Mouse (Mus musculus) heart, adult 8-10 months (tissue): ENCODE data around the gene Mcpt2. TPM values are rescaled to one million over a fixed set of nuclear protein-coding genes. Genes with fewer than 3 reads are reported as not detected.
"Not testable (repeated sequence)": the region's sequence is repeated elsewhere in the genome, so short reads cannot be mapped to it uniquely, and the experiment has no call there.

Experiments used
- DNase-seq: peaks from one replicate; pipeline ENCODE4 v3.0.0; 2022; ENCODE audit warnings: low spot score
- microRNA-seq: library from miRNA; unstranded; fragments of <30 nt; microRNA quantifications from one replicate; pipeline ENCODE4 v1.2.0, GENCODE M21; 2022
- total RNA-seq, 4 experiments: library from RNA; stranded (reverse); gene quantifications; 2 replicates each; pipeline ENCODE4 v1.2.4; 2022

Gene Mcpt2
- not detected for total RNA-seq

GRCm38 (mm10) chr14:56041792-56042191 is at the start of gene Mcpt2:
Gene Mcpt2 (plus strand): TSS chr14:56042041.
- not testable (repeated sequence) for DNase-seq

GRCm38 (mm10) chr14:56013147-56013546 is 28.7 kb upstream of the Mcpt2 start:
- no peak for DNase-seq

GRCm38 (mm10) chr14:56013924-56014323 is 27.9 kb upstream of the Mcpt2 start:
- no peak for DNase-seq

- DNase-seq: not testable (repeated sequence)
These were observed 24.2 kb upstream of the Mcpt2 start, which contains the start of gene Mcpt1 for GRCm38 (mm10) chr14:56017671-56018070. Gene Mcpt1 (plus strand): TSS chr14:56017971.

DNA sequence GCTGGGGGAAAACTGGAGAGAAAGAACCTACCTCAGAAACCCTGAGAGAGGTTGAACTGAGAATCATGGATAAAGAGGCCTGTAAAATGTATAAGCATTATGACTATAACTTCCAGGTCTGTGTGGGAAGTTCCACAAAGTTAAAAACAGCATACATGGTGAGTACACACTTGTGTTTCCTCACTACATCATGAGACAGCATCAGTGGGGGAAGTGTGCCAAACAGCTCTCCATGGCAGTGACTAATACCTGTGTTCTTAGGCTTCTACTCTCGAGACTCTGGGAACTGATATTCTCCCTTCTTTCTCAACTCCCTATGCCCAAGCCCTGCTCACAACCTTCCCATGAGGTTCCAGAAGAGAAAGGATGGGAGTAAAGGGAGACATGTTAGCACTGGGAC is 22.4 kb upstream of the Mcpt2 start:
- DNase-seq: no peak

DNA sequence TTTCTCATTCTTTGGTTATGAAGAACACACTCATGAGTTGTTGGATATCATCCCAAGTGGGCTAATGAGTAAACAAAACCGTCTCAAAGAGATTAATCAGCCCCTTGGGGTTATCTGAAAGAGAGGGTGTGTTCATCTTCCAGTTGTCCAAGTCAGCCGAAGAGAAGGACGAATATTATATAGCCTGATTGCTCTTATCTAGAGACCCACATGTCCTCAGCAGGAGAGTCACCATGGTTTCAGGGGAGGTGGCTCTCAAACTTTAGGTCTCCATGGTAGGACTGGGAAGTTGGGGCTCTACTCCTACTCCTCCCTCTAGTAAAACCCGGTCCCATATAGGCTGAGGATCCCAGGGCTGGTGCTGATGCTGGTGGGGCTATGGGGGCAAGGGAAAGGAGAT is 20.5 kb upstream of the Mcpt2 start:
- DNase-seq: not testable (repeated sequence)

GRCm38 (mm10) chr14:56030395-56030794 is 11.4 kb upstream of the Mcpt2 start, which contains the start of gene Mcpt9:
Gene Mcpt9 (minus strand): TSS chr14:56030495.
- DNase-seq: not testable (repeated sequence)

- DNase-seq: no peak
These were observed 7.4 kb upstream of the Mcpt2 start for GRCm38 (mm10) chr14:56034433-56034832.

GRCm38 (mm10) chr14:56055408-56055807 is 13.6 kb downstream of the Mcpt2 start:
- no peak for DNase-seq

GRCm38 (mm10) chr14:56057722-56058121 is 15.9 kb downstream of the Mcpt2 start:
- DNase-seq: no peak

DNA sequence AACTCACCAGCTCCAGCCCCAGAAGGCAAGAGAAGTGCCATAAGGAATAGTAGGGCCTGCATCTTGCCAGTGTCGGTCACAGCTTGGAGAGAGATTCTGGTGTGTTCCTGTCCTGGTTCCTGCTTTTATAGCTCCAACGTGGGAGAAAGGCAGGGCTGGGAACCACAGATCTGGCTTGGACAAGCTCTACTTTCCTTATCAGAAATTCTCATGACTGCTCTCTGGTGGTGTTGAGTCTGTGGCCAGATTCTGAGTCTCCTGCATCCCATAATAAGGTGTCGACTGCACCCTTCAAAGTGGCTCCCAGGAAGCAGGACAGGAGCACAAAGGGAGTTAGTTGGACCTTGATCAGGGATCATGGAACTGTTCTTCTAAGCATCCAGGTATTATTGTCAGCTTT is 20.4 kb downstream of the Mcpt2 start, which contains the start of gene Mcpt4:
Mcpt4 (minus strand) TSS at position 101 of the 400 bp plus-strand sequence.
- DNase-seq: not testable (repeated sequence)

DNA sequence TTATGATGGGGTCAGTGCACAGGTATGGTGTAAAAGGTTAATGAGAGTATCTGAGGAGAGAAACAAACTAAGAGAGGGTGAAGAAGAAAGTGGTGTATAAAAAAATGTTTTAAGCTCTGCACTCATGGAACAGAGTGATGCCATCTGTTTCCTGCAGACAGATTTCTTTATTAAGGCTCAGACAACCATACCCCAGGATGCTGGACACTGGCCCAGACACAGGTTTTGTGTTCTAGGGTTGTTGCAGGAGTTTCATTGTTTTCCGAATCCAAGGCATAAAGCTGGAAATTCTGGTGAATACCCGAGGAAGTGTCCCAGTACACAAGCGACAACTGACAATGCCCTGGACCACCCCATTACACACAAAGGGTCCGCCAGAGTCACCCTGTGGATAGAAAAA is 40.2 kb downstream of the Mcpt2 start:
- DNase-seq: no peak

DNA sequence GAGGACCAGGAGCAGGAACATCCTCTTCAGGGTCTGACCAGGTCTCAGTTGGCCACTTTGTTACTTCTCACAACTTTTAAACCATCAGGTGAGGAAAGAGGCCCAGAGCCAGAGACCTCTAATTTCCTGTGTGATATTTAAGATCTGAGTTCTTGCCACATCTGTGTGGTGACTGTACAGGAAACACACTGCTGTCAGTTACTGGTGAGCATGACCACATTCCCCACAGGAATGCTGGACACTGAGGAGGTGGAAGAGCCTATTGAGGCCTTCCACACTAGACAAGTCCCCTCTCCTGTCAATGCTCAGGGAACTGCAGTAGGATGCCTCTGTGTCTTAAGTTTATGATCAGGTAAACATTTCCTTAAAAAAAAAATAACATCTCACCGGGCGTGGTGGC is 43.3 kb downstream of the Mcpt2 start, which contains the start of gene Mcpt8:
Mcpt8 (minus strand) TSS at position 107 of the 400 bp plus-strand sequence.
- DNase-seq: no peak

- DNase-seq: no peak
These were observed 44.9 kb downstream of the Mcpt2 start for GRCm38 (mm10) chr14:56086711-56087110.

- no peak for DNase-seq
These were observed 51.5 kb downstream of the Mcpt2 start for GRCm38 (mm10) chr14:56093353-56093752.

Small RNA genes within 50 kb of the gene (microRNA-seq; reads per million reads assigned to microRNA genes)
- not detected for gene Mir6949

Other genes with a start within 250 kb of the Mcpt2 start
- gene Nfatc4, start 218.9 kb upstream of the Mcpt2 start, total RNA-seq: 1 to 10 TPM; 3.3 to 4.2 (median 3.7) TPM
- 10 to 100 TPM in 1 of 4 experiments, 1 to 10 TPM in 3; 4.4 to 11.5 (median 6.2) TPM for gene Nynrin, start 188.0 kb upstream of the Mcpt2 start, total RNA-seq
- under 1 TPM in 1 of 4 experiments, not detected in 3; 0.06 TPM for gene Cbln3, start 157.6 kb upstream of the Mcpt2 start, total RNA-seq
- gene Khnyn, start 157.1 kb upstream of the Mcpt2 start, total RNA-seq: 10 to 100 TPM in 2 of 4 experiments, 1 to 10 TPM in 2; 8.1 to 11.7 (median 10.3) TPM
- gene Sdr39u1, start 141.7 kb upstream of the Mcpt2 start, total RNA-seq: 100 to 1,000 TPM; 120 to 148 (median 130) TPM
- gene Cma1, start 97.4 kb upstream of the Mcpt2 start, total RNA-seq: 1 to 10 TPM in 2 of 4 experiments, under 1 TPM in 2; 0.57 to 1.2 (median 0.99) TPM
- not detected for gene Cma2, start 91.1 kb upstream of the Mcpt2 start, total RNA-seq
- gene Mcpt1, start 24.1 kb upstream of the Mcpt2 start, total RNA-seq: not detected
- not detected for gene Mcpt9, start 11.5 kb upstream of the Mcpt2 start, total RNA-seq
- 1 to 10 TPM in 2 of 4 experiments, under 1 TPM in 2; 0.65 to 1.8 (median 1.1) TPM for gene Mcpt4, start 20.3 kb downstream of the Mcpt2 start, total RNA-seq
- gene Mcpt8, start 43.2 kb downstream of the Mcpt2 start, total RNA-seq: not detected
- not detected for gene Ctsg, start 60.5 kb downstream of the Mcpt2 start, total RNA-seq
- gene Gzme, start 78.6 kb downstream of the Mcpt2 start, total RNA-seq: not detected
- gene Gzmd, start 90.6 kb downstream of the Mcpt2 start, total RNA-seq: not detected
- not detected for gene Gzmg, start 117.5 kb downstream of the Mcpt2 start, total RNA-seq
- gene Gzmn, start 132.6 kb downstream of the Mcpt2 start, total RNA-seq: not detected
- gene Gzmf, start 169.4 kb downstream of the Mcpt2 start, total RNA-seq: not detected
- not detected for gene Gzmc, start 192.6 kb downstream of the Mcpt2 start, total RNA-seq
- not detected for gene Gzmb, start 220.2 kb downstream of the Mcpt2 start, total RNA-seq